Mouse (Mus musculus) cerebellum, adult 8-10 months (tissue): ENCODE data around the gene A430033K04Rik.
A peak's percentile ranks its signal among the peaks of the same experiment; 100 is the strongest.

ENCODE experiments used
- DNase-seq: peaks from one replicate; pipeline ENCODE4 v3.0.0; 2022

Gene A430033K04Rik

DNA sequence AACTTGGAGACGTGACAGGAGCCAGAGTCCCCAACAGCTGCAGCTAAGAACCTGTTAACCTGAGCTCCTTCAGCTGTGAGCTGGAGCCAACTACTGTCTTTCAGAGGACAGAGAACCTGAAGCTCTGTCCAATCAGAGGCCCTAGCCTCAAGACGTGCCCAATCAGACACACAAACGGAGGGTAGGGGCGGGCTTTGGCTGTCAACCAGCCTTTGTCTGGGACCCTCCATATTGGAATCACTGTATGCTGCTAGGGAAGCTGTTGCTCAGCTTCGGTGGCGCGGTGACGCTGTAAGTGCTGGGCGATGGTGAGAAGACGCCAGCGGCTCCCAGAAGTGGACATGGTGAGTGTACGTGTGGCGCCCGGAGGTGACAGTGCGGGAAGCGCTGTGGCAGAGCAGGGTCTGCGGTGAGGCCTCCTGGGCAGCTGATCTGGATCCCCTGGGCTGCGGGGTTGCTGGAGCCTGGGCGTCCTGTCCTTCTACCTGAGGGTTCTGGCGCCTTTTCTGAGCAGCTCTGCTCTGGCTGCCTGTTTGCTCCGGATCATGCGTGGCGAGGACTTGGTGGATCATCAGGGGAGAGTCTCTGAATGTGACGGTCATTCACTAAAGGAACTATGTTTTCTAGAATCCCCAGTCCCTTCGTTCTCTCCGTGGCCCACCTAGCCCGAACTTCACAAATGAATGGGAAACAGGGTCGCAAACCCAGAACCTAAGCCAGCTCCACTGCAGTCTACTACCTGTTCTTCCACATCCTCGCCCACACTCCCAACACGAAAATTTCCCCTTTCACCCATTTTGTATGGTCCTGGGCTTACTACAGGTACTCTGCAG is at the start of gene A430033K04Rik:
Gene A430033K04Rik (plus strand): TSS at position 215 of the 833 bp plus-strand sequence.
- DNase-seq, result peak; percentile 93

DNA sequence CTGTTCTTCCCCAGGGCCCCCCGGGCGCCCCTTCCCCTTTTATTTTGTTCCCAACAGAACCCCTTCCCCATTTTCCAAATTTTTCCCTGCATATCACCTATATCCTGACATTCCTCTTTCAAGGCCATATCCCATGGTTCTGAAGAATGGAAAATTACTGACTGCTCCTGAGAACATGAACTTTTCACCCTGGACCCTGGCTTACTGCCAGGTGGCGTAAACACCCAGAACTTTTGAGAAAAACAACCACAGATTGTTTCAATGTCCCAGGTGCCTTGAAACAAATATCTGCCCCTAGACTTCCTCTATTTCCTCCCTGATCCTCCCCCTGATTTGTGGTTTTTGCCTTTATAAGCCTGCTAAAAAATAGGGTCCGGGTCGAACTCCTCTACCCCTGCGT is 35.3 kb upstream of the A430033K04Rik start:
- DNase-seq, result no peak

GRCm38 (mm10) chr5:138618353-138618752 is 4.3 kb upstream of the A430033K04Rik start:
- DNase-seq, result no peak

DNA sequence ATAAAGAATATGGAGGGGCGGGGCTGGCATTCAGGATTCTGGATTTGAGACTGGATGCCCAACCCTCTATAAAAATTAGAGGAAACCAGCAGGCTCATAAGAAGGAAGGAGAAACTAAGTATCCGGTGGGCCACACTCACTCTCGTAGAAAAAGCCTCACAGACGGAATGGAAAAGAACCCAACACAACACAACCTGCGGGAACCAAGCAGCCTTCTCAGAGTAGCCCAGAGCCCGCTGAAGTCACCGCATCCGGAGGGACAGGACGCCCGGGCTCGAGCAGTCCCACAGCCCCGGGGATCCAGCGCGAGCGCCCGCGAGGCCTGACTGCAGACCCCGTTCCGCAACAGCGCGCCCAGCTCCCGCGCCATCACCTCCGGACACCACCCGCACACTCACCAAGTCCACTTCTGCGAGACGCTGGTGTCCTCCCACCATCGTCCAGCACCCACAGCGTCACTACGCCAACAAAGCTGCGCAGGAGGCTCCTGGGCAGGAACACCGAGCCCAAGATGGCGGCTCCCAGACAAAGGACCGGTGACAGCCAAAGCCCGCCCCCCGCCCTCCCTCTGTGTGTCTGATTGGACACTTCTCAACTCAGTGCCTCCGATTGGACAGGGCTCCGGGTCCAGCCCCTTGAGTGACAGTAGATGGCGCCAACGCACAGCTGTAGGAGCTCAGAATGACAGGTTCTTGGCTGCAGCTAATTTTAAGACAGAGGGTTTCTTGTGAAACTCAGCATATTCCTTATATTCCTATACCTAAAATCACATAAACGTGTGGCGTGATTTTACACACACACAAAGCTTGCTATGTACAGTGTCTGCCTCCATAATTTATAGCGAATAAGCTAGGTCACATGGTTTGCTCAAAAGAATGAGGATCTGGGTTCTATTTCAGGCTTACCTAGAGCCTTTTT is 3.2 kb upstream of the A430033K04Rik start, which contains the start of gene Zfp68:
Gene Zfp68 (minus strand): TSS at position 551 of the 918 bp plus-strand sequence.
- DNase-seq, result peak; percentile 90

DNA sequence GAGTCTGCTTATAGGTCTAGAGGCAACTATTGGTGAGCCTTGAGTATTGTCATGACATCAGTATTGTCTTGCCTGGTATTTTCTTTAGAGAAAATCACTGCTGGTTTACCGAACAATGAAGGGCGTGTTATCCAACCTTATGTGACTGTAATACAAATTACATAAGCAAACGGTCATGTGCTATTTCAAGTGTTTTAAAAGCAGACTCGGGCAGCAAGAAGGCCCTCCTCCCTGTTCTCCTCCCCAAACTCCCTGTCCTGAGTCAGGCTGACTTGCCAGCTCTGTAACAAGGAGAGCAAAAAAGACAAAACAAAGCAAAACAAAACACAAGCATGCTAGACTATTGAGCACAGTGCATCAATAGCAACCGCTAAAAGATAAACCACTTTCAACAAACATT is 1.8 kb upstream of the A430033K04Rik start:
- DNase-seq, result no peak

GRCm38 (mm10) chr5:138623478-138623875 is 818 bp downstream of the A430033K04Rik start:
- DNase-seq, result no peak

DNA sequence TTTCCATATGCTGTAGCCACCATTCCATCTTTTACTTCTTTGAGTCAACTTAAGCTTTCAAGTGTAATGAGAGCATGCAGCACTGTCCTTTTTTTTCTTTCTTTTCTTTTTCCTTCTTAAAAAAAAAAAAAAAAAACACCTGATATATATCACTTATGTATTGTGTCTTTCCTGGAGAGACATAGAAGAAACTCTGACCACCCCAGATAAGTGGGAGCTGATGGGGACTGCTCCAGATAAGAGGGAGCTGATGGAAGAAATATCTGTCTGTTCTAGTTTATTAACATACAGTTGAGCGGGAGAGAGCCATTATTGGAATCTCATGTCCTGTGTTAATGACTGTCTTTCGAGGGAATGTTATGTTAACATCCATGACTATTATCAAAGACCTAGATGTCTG is 13.8 kb downstream of the A430033K04Rik start:
- no peak for DNase-seq

DNA sequence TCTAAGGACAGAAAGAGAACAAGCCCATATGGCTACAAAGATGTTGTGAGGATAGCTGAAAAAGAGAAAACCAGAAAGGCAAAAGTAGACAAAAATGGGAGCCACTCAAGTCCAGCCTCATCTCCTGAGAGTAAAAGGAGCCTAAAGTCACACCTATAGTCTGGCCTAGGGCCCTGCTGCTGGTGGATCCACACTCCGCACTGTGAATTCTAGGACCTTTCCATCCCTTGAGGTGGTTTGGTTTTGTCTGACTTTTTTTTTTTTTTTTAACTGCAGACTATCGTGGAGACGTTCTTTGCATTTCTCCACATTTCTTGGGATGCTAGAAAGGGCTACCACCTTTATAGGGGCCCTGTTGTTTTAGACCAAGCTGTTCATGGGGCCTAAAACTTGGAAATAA is 18.4 kb downstream of the A430033K04Rik start:
- DNase-seq, result no peak

- no peak for DNase-seq
Measured at GRCm38 (mm10) chr5:138641761-138642160, 19.1 kb downstream of the A430033K04Rik start.

- no peak for DNase-seq
Measured at GRCm38 (mm10) chr5:138652911-138653310, 30.3 kb downstream of the A430033K04Rik start.

DNA sequence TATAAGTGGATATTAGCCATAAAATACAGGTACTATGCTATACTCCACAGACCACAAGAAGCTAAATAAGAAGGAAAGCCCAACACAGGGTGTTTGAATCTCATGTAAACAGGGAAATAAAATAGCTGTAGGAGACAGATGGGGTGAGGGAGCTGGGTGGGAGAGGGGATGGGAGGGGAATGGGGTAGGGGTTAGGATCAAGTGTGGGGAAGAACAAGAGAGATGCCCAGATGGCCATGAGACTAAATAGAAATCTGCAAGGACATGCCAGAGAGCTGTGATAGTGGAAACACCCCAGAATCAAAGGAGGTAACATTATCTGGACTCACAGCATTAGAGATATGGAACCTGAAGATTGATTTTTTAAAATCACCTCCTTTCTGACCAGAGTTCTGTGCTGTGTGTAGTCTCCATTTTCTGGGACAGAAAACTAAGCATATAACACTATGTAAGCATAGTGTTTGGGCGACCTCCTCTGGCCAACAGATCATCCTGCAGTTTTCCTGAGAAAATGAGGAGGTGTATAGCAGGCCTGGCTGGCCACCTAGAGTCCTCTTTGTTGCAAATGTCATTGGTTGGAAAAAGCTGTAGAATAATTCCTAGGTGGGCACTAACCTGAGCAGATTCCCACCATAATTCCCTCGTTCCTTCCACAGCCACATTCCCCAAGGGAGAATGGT is 34.0 kb downstream of the A430033K04Rik start:
- DNase-seq, result peak; percentile 33

- no peak for DNase-seq
Measured at GRCm38 (mm10) chr5:138657407-138657806, 34.7 kb downstream of the A430033K04Rik start.

DNA sequence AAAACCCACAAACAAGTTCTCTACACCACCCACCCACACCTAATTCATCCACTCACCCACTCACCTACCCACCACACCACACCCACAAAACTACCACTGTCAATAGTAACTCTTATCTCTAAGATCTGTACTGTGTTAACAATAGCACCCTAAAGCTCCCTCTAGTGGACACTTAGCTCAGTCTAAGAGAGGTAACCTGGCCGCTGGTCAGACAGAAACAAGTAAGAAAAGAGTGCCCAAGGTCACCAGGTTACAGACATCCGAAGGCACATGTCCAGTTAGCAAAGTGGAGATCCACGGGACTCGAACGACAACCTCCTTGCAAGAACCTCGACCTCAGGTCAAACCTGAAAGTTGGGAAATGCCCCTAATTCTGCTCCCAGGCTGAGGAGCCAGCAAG is 35.2 kb downstream of the A430033K04Rik start:
- peak; percentile 35 for DNase-seq

DNA sequence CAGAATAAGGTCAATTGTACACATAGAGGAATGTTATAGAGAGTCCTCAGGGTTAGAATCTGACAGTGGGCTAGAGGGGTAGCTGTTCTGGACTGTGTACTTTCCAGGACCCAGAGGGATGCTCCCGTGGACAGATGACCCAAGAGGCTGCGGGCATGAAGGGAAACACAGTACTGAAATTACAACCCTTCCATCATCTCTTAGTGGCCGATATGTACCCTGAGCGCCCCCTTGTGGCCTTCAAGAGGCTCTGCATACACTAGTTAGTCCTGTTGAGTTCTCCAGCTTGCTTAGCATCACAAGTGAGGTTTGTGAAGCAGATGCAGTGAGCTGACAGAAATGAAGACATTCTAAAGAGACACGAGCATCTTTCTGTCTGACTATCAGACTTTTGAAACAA is 36.3 kb downstream of the A430033K04Rik start:
- peak; percentile 42 for DNase-seq

DNA sequence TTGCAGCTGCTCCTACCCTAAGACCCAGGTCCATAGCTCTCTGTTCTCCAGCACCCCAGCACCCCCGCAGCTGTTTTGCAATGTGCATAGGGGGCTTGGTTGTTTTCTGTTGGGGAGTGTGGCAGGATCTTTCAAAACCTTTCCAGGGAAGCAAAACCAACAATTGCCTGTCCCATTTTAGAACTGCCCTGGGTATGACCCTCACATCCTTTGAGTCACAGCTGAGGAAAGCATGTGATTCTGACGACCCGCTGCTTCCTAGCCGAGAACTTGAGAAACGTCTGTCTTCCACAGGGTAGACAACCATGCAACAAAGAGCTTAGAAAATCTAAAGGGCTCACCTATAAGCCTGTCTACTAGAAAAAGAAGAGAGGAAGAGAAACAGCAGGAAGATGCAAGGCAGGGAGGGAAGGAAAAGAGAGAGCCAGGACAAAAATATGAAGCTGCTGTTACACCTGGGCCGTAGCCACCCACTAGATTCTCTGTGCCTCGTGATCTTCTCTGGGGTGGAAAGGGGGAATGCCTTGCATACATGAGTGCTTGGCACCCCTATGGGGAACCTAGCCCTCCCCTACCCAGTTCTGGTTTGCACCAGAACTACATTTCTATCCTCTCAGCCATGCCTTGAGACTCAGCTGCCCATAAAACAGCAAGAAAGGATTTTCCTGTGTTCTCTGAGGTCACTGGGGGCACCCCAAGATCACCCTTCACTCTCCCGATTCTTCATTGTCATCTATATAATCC is 60.5 kb downstream of the A430033K04Rik start:
- no peak for DNase-seq

DNA sequence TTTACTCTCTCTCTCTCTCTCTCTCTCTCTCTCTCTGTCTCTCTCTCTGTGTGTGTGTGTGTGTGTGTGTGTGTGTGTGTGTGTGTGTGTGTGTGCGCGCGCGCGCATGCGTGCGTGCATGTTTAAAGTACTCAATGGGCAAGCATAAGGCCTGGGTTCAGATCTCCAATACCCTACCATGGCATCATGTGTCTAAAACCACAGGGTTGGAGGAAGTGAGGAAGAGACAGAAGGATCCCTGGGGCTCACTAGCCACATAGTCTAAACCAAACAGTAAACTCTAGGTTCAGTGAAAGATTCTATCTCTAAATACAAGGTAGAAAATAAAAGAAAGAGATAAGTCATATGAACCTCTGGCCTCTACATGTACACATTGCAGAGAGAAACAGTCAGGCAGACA is 61.2 kb downstream of the A430033K04Rik start:
- no peak for DNase-seq

DNA sequence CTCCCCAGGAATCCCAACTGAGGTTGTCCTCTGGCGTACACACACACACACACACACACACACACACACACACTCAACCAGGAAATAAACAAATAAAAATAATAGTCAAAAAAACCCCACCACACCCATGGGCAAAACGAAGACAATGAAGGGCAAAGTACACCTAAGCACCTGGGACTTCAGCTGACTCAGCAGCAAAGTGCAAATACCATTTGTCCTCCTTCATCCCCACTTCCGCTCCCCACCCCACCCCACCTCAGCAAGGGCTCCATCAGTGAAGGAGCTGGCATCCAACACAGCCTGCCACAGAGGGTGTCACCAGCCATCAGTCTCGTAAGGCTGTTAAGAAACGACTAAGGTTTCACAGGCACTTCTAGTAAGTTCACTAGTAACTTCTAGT is 64.8 kb downstream of the A430033K04Rik start:
- DNase-seq, result no peak

DNA sequence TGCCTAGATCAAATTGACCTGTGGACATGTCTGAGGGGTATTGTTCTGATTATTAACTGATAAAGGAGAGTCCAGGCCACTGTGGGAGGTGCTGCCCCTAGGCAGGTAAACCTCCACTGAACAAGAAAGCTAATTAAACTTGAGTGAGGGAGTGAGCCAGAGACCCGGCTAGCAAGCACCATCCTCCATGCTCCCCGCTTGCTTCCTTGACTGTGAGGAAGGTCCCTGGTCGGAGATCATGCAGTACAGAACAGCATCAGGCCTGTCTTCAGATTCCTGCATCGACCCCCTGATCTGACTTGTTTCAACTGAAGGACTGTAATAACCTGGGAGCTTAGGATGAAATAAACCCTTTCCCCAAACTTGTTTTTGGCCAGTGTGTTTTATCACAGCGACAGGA is 66.6 kb downstream of the A430033K04Rik start:
- DNase-seq, result no peak

GRCm38 (mm10) chr5:138692936-138693570 is 70.4 kb downstream of the A430033K04Rik start:
- no peak for DNase-seq

DNA sequence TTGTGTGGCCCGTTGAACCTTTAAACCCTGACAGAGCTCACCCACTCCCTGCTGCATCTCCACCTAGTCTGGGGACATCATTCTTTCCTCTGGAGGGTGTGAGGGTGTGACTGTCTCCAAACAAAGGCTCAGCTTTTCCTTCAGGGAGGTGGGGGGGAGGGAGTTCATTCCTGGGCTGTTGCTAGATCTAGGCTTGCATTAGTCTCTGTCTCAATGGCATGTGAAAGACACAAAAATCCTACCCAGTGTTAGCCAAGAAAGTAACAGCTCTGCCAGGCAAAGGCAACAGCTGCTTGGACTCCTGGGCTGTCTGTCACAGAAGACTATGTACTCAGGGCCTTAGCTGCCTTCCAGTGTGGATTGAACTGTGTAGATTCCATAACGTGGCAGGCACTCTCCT is 71.4 kb downstream of the A430033K04Rik start:
- DNase-seq, result no peak

DNA sequence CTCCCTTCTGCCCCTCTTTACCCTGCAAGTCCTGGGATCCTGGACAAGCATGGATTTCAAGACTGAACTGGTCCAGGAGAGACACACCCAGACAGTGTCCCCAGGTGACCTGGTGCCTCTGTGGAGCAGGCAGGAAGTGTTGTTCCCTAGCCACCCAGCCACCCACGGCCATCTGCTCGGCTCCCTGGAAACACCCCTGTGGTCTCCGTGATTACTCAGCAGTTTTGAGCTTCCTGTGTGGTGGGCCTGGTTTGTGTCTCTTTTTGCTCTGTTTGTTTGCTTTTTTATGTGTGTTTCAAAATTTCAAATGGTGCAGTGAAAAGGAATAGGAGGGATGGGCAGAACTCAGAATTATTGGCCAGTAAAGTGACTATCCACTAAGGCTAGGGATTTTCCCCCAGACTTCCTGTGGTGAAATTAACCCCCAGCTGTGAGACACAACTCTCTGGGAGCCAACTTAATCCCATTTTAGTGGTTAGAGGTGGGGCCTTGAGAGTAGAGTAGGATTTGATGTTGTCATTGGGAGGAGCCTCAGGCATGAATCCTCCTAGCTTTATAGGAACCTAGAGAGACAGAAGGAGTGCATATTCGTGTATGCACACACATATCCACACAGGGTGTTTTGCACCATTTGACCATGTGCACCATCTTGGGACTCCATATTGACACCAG is 72.0 kb downstream of the A430033K04Rik start:
- DNase-seq, result no peak
